Mouse (Mus musculus): ENCODE results near the gene Cdh8. TPM values are rescaled to one million over a fixed set of nuclear protein-coding genes. Genes with fewer than 3 reads are reported as not detected.
"Not testable (repeated sequence)": the region's sequence is repeated elsewhere in the genome, so short reads cannot be mapped to it uniquely, and the experiment has no call there.

The Cdh8 gene
- polyA plus RNA-seq, 1 experiment, result not detected

DNA sequence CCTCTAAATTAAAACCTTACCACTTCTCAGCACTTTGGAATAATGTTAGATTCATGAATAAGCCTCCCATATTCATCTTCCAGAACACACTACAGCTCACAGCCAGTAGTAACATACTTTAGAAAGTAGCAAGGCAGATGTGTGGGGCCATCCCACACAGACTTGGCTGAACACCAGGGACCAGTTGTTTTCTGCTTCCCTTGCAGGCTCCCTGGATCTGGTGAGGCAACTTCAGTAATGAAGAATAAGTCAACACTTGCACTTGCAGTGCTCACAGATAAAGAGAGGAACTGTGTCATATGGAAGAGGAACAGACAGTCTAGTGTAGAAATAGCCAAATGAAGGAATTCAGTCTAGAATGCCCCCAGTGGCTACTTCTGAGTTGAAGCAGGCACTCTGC is 232.1 kb downstream of the Cdh8 start:
- Histone ChIP-seq H3K36me3 (ENCODE audit: control insufficient read depth, insufficient read depth, low read length) (no peaks in the 10 kb centered on the region), H3K27me3 (ENCODE audit: control insufficient read depth, insufficient read depth, low read length) (no peaks in the 10 kb centered on the region)
- no peak for TF ChIP-seq CTCF (IDR thresholded peaks at IDR 0.05; ENCODE audit: extremely low read depth, insufficient read length, insufficient replicate concordance, low read depth, low read length)
- no peak for TF ChIP-seq POLR2A (IDR thresholded peaks at IDR 0.05; ENCODE audit: low read depth, low read length)

DNA sequence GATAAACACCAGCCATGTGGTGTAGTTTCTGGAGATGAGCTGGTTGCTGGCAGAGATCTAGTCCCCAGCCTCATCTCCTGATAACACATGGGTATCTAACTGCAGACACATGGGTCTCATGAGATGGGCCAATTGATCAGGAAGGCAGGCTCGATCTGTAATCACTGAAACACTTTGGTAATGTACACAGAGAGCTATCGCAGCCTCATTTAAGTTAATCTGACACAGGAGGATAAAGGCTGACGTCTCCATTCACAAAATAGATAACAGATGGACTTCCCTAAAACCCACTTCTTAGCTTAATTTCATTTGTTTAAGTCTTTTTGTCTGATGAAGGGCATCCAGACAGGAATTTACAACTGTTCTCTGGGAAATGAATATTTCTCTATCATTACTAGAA is 249.3 kb downstream of the Cdh8 start:
- no peaks in the 10 kb centered on the region for H3K36me3 ChIP-seq (ENCODE audit: control insufficient read depth, insufficient read depth, low read length)
- no peaks in the 10 kb centered on the region for H3K27me3 ChIP-seq (ENCODE audit: control insufficient read depth, insufficient read depth, low read length)
- no peaks in the 10 kb centered on the region for H3K4me1 ChIP-seq (ENCODE audit: control insufficient read depth, insufficient read depth, insufficient read length, low read length)
- no peak for TF ChIP-seq POLR2A (IDR thresholded peaks at IDR 0.05; ENCODE audit: low read depth, low read length)
- no peak for TF ChIP-seq CTCF (IDR thresholded peaks at IDR 0.05; ENCODE audit: extremely low read depth, insufficient read length, insufficient replicate concordance, low read depth, low read length)
- no peak overlapping the region for H3K4me3 ChIP-seq (ENCODE audit: low read depth, low read length)
- WGBS, result 40% methylated on average over 3 of the region's 3 CpGs
- H3K27ac ChIP-seq (ENCODE audit: insufficient read depth, low read depth, low read length), result no peak overlapping the region

More for the DNA sequence above, 232.1 kb downstream of the Cdh8 start:
- H3K4me3 ChIP-seq (ENCODE audit: low read depth, low read length), result no peak overlapping the region
- no peaks in the 10 kb centered on the region for H3K4me1 ChIP-seq (ENCODE audit: control insufficient read depth, insufficient read depth, insufficient read length, low read length)
- no peak overlapping the region for H3K27ac ChIP-seq (ENCODE audit: insufficient read depth, low read depth, low read length)

DNA sequence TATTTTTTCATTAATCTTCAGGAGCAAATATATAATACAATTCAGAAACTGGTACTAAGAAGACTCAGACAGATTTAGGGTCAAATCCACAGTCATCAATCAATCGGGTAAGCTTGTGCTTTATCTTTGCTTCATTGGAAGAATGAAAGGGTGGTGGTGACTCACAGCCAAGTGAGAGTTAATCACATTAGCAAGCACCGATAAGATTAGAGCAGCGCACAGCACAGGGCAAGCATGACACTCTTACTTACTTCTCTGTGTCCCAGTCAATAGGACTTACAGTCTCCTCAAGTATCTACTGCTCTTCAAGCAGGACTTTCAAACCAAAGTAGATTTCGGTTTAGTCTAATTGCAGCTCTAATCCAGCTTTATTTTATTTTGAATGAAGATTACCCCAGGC is 254.6 kb downstream of the Cdh8 start:
- Histone ChIP-seq H3K4me1 (ENCODE audit: control insufficient read depth, insufficient read depth, insufficient read length, low read length) (no peaks in the 10 kb centered on the region), H3K36me3 (ENCODE audit: control insufficient read depth, insufficient read depth, low read length) (no peaks in the 10 kb centered on the region), H3K27ac (ENCODE audit: insufficient read depth, low read depth, low read length) (no peak overlapping the region), H3K27me3 (ENCODE audit: control insufficient read depth, insufficient read depth, low read length) (no peaks in the 10 kb centered on the region), H3K4me3 (ENCODE audit: low read depth, low read length) (no peak overlapping the region)
- TF ChIP-seq POLR2A (IDR thresholded peaks at IDR 0.05; ENCODE audit: low read depth, low read length) (no peak), CTCF (IDR thresholded peaks at IDR 0.05; ENCODE audit: extremely low read depth, insufficient read length, insufficient replicate concordance, low read depth, low read length) (no peak)
- WGBS, result 24% methylated on average over 4 of the region's 4 CpGs

DNA sequence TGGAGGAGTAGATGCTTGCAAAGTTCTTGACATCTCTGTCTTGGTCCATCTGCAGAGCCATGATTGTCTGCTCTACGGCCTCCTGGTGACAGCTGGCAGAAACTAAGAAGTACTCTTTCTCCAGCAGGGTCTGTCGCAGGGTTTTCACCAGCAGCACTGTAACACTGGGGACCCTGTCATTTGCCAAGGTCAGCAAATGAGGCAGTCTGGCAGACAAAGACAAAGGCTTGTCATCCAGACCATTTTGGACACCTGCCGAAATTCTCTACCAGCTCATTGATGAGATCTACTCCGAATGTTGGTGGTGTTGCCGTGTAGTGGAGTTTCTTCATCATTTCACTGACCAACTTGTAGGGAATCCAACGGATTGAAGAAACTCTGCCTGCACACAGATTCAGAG is 270.8 kb downstream of the Cdh8 start:
- no peak overlapping the region for H3K27ac ChIP-seq (ENCODE audit: insufficient read depth, low read depth, low read length)
- H3K27me3 ChIP-seq (ENCODE audit: control insufficient read depth, insufficient read depth, low read length), result no peaks in the 10 kb centered on the region
- no peak for TF ChIP-seq POLR2A (IDR thresholded peaks at IDR 0.05; ENCODE audit: low read depth, low read length)
- no peak for TF ChIP-seq CTCF (IDR thresholded peaks at IDR 0.05; ENCODE audit: extremely low read depth, insufficient read length, insufficient replicate concordance, low read depth, low read length)
- H3K4me3 ChIP-seq (ENCODE audit: low read depth, low read length), result no peak overlapping the region
- H3K4me1 ChIP-seq (ENCODE audit: control insufficient read depth, insufficient read depth, insufficient read length, low read length), result no peaks in the 10 kb centered on the region
- no peaks in the 10 kb centered on the region for H3K36me3 ChIP-seq (ENCODE audit: control insufficient read depth, insufficient read depth, low read length)
- 87% methylated on average over 6 of the region's 6 CpGs for WGBS

DNA sequence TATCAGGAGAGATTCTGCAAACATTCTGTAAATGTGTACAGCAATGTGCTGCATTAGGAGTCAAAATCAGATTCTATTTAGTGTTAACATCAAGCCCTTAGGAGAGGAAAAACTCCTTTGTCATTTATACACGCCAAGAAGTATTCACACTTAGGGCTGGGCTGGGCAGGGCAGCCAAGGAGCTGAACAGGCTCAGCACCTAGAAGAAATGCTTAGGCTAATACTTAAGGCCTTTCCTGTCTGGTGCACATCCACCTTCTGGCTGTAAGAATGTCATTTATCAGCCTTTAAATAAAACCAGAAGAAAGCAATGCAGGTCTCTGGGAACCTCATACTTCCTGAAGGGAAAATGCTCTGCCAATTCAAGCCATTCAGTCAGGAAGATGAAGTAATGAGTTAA is 271.5 kb downstream of the Cdh8 start:
- not testable (repeated sequence) for H3K4me3 ChIP-seq (ENCODE audit: low read depth, low read length); H3K4me1 ChIP-seq (ENCODE audit: control insufficient read depth, insufficient read depth, insufficient read length, low read length); H3K27me3 ChIP-seq (ENCODE audit: control insufficient read depth, insufficient read depth, low read length); H3K27ac ChIP-seq (ENCODE audit: insufficient read depth, low read depth, low read length); H3K36me3 ChIP-seq (ENCODE audit: control insufficient read depth, insufficient read depth, low read length)
- WGBS, result 56% methylated on average over 1 of the region's 1 CpGs

DNA sequence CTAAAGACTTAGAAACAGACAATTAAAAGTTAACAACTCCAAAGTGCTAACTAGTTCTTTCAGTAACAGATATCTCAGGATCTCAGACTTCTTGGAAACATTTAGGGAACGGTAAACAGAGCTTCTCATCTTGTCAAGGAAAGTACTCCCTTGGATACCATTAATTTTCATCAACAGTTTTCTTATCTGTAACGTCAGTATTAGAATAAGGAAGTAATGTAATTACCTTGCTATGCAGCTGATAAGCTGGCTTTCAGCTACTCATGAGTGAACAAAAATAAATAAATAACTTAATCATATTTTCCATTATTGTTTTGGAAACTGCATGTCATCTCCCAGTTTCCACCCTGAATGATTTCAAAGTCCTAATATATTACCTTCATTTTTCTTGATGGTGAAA is 317.8 kb downstream of the Cdh8 start:
- WGBS, result 47% methylated on average over 2 of the region's 2 CpGs
- no peaks in the 10 kb centered on the region for H3K36me3 ChIP-seq (ENCODE audit: control insufficient read depth, insufficient read depth, low read length)

DNA sequence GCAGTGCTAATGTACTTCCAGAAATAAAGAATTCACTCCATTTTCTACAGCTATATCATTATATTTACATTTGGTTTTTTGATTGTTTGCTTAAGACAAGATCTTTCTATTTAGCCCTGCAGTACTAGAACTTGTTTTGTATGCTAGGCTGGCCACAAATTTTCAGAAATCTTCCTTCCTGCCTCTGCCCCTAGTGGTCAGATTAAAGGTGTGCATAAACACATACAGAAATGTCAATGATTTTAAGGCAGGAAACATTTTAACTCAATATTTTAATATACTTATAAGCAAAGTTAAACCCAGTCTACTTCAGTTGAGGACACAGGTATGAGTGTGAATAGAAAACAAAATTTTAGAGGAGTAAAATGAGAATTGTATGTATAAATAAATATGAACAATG is 364.9 kb downstream of the Cdh8 start:
- H3K4me3 ChIP-seq (ENCODE audit: low read depth, low read length), result no peak overlapping the region
- no peaks in the 10 kb centered on the region for H3K36me3 ChIP-seq (ENCODE audit: control insufficient read depth, insufficient read depth, low read length)
- H3K4me1 ChIP-seq (ENCODE audit: control insufficient read depth, insufficient read depth, insufficient read length, low read length), result no peaks in the 10 kb centered on the region
- H3K27ac ChIP-seq (ENCODE audit: insufficient read depth, low read depth, low read length), result no peak overlapping the region
- H3K27me3 ChIP-seq (ENCODE audit: control insufficient read depth, insufficient read depth, low read length), result no peaks in the 10 kb centered on the region
- no peak for TF ChIP-seq POLR2A (IDR thresholded peaks at IDR 0.05; ENCODE audit: low read depth, low read length)
- TF ChIP-seq CTCF (IDR thresholded peaks at IDR 0.05; ENCODE audit: extremely low read depth, insufficient read length, insufficient replicate concordance, low read depth, low read length), result no peak

More for the DNA sequence above, 317.8 kb downstream of the Cdh8 start:
- Histone ChIP-seq H3K4me1 (ENCODE audit: control insufficient read depth, insufficient read depth, insufficient read length, low read length) (no peaks in the 10 kb centered on the region), H3K27ac (ENCODE audit: insufficient read depth, low read depth, low read length) (no peak overlapping the region), H3K27me3 (ENCODE audit: control insufficient read depth, insufficient read depth, low read length) (no peaks in the 10 kb centered on the region), H3K4me3 (ENCODE audit: low read depth, low read length) (no peak overlapping the region)
- TF ChIP-seq CTCF (IDR thresholded peaks at IDR 0.05; ENCODE audit: extremely low read depth, insufficient read length, insufficient replicate concordance, low read depth, low read length) (no peak), POLR2A (IDR thresholded peaks at IDR 0.05; ENCODE audit: low read depth, low read length) (no peak)

All from small intestine, adult 2 months (tissue).